ENCODE assay signal across 19 mouse cellular contexts in the genomic region with DNA sequence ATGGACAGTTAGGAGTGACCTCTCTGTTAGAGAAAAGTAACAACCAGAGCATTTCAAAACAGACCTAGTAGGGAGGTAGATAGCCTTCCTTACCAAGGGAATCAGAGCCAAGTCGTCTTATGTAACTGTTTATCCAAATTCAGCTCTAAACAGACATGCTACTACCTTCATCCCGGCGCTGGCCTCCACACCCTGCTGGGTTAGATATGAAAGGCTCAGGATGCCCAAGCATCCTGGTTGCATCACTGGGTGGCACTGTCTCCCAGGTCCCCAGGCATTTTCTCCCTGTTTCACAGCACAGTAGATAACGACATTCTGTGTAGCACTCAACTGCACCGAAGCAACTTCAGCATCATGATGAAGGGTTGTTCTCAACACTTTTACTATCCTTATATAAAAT.
DNase-seq lines count a peak whose midpoint lies in the region; ATAC-seq and TF ChIP-seq lines count a peak whose summit lies in the region.
"Had no signal": no experiment of that assay in that cellular context is flagged by ENCODE, and none has a peak within 500 bp of the region (broad histone marks: within the 10 kb centered on the region; RNA-seq: fewer than 3 reads in every experiment).

No protein-coding gene starts in this region.

- no peaks in the 10 kb centered on the region for H3K9me3 ChIP-seq in intestine, postnatal 0 days (ENCODE audit: control insufficient read depth)
- H3K9me3 ChIP-seq in intestine, embryonic 15.5 days = no peaks in the 10 kb centered on the region
- H3K9me3 ChIP-seq: forebrain, embryonic 12.5 days; heart, embryonic 13.5 days; liver, embryonic 15.5 days; midbrain, embryonic 12.5 days had no signal

- TF ChIP-seq CTCF in intestine, postnatal 0 days (IDR thresholded peaks at IDR 0.05; ENCODE audit: low read depth) = peak; percentile 33; the same call in 1 of the 2 replicates

- H3K9ac ChIP-seq in intestine, postnatal 0 days (ENCODE audit: low read depth, low read length) = no peak overlapping the region
- H3K9ac ChIP-seq in intestine, embryonic 15.5 days = no peak overlapping the region
- H3K9ac ChIP-seq: forebrain, embryonic 12.5 days; heart, embryonic 13.5 days; hindbrain, embryonic 14.5 days; liver, embryonic 15.5 days; midbrain, embryonic 12.5 days had no signal

- no peaks in the 10 kb centered on the region for H3K4me1 ChIP-seq in intestine, postnatal 0 days (replicated peaks; ENCODE audit: control insufficient read depth, insufficient read depth, low read length)
- no peaks in the 10 kb centered on the region for H3K4me1 ChIP-seq in intestine, embryonic 15.5 days (replicated peaks)

- H3K4me2 ChIP-seq in intestine, postnatal 0 days (replicated peaks; ENCODE audit: low read depth) = no peak overlapping the region
- H3K4me2 ChIP-seq in intestine, embryonic 15.5 days (replicated peaks) = no peak overlapping the region
- H3K4me2 ChIP-seq: forebrain, embryonic 12.5 days; heart, embryonic 13.5 days; hindbrain, embryonic 14.5 days; liver, embryonic 15.5 days; midbrain, embryonic 12.5 days had no signal

- H3K27me3 ChIP-seq in intestine, postnatal 0 days (replicated peaks; ENCODE audit: control insufficient read depth, insufficient read depth, low read length) = no peaks in the 10 kb centered on the region
- no peaks in the 10 kb centered on the region for H3K27me3 ChIP-seq in intestine, embryonic 15.5 days (replicated peaks)
- H3K27me3 ChIP-seq: forebrain, embryonic 12.5 days; heart, embryonic 13.5 days; liver, embryonic 15.5 days; midbrain, embryonic 12.5 days had no signal

- H3K27ac ChIP-seq in intestine, postnatal 0 days (ENCODE audit: low read depth, low read length) = no peak overlapping the region
- H3K27ac ChIP-seq in intestine, embryonic 15.5 days = no peak overlapping the region
- H3K27ac ChIP-seq: forebrain, embryonic 12.5 days; heart, embryonic 13.5 days; hindbrain, embryonic 14.5 days; liver, embryonic 15.5 days; midbrain, embryonic 12.5 days; stomach, postnatal 0 days had no signal

- no peak for DNase-seq in cerebellum, postnatal 4 days (ENCODE audit: low spot score in 2 of 2)
- DNase-seq in brain, adult 2 months (ENCODE audit: low read depth, low spot score) = peak; percentile 82
- DNase-seq in cerebellum, postnatal 14 days = peak; percentile 28 to 52
- DNase-seq in ovary, postnatal 36 days (ENCODE audit: low spot score) = no peak
- DNase-seq: adrenal gland, postnatal 10 days; kidney, postnatal 36 days; layer of hippocampus, adult 9-11 months; right cerebral cortex, postnatal 14 days had no signal

- H3K4me3 ChIP-seq in intestine, postnatal 0 days (ENCODE audit: low read depth, low read length) = no peak overlapping the region
- no peak overlapping the region for H3K4me3 ChIP-seq in intestine, embryonic 15.5 days (replicated peaks)
- H3K4me3 ChIP-seq: forebrain, embryonic 12.5 days; heart, embryonic 13.5 days; liver, embryonic 15.5 days; midbrain, embryonic 12.5 days had no signal

- whole genome bisulfite sequencing in intestine, postnatal 0 days = 83% methylated on average over 5 of the region's 5 CpGs
- WGBS in intestine, embryonic 15.5 days = 83% methylated on average over 5 of the region's 5 CpGs

- ATAC-seq in cerebellum, adult (ENCODE audit: insufficient number of reproducible peaks, low FRiP score, low TSS enrichment) = peak; percentile 61; the same call in 1 of the 2 replicates
- no peak for ATAC-seq in intestine, postnatal 0 days
- ATAC-seq in intestine, embryonic 15.5 days = no peak
- ATAC-seq in granulocyte monocyte progenitor cell, adult 5-6 weeks (replicated peaks; ENCODE audit: poor library complexity, severe bottlenecking) = no peak
- ATAC-seq: lung, postnatal 0 days had no signal

- no peaks in the 10 kb centered on the region for H3K36me3 ChIP-seq in intestine, postnatal 0 days (ENCODE audit: control insufficient read depth, insufficient read depth)
- H3K36me3 ChIP-seq in intestine, embryonic 15.5 days = no peaks in the 10 kb centered on the region
- H3K36me3 ChIP-seq: forebrain, embryonic 12.5 days; heart, embryonic 13.5 days; liver, embryonic 15.5 days; midbrain, embryonic 12.5 days had no signal

Comparison
In these comparisons a context has a peak if more than half of its experiments do, and no peak if none do; other contexts are left out.
1. DNase-seq: peak in brain, adult 2 months (single experiment) and cerebellum, postnatal 14 days (2 of 2); none in cerebellum, postnatal 4 days (0 of 2) and ovary, postnatal 36 days (single experiment).